Mouse (Mus musculus) bone marrow macrophage, adult 2 months (primary cell): ENCODE data around the gene Ddx23. TPM values are rescaled to one million over a fixed set of nuclear protein-coding genes. Genes with fewer than 3 reads are reported as not detected.
A peak's percentile ranks its signal among the peaks of the same experiment; 100 is the strongest.

Experiments
- H3K27ac ChIP-seq: 2 replicates; pipeline ENCODE4 v1.5.1; 2012; ENCODE audit warnings: low read depth, low read length; ENCODE audit not compliant: insufficient read depth
- H3K4me1 ChIP-seq: 2 replicates; pipeline ENCODE4 v1.6.1; 2012; ENCODE audit warnings: low read length; ENCODE audit not compliant: control insufficient read depth, insufficient read depth
- H3K4me3 ChIP-seq: 2 replicates; pipeline ENCODE4 v1.5.1; 2012; ENCODE audit warnings: mild to moderate bottlenecking, low read length, moderate library complexity; ENCODE audit not compliant: insufficient read depth
- CTCF ChIP-seq: IDR thresholded peaks from 2 replicates; pipeline ENCODE4 v1.5.1; 2012; ENCODE audit warnings: low read depth, mild to moderate bottlenecking, low read length, moderate library complexity
- POLR2A ChIP-seq: IDR thresholded peaks from 2 replicates; pipeline ENCODE4 v1.6.1; 2012; ENCODE audit warnings: mild to moderate bottlenecking, low read depth, low read length, borderline replicate concordance
- polyA plus RNA-seq: library from polyadenylated mRNA; stranded (reverse); fragments of >200 nt; gene quantifications from 2 replicates; pipeline ENCODE4 v1.2.4, GENCODE M21; 2012; ENCODE audit not compliant: missing spikeins, insufficient read depth, insufficient read length

The Ddx23 gene
- polyA plus RNA-seq, 1 experiment = 84.9 TPM

- Histone ChIP-seq H3K4me3 (no peak overlapping the region), H3K4me1 (no peaks in the 10 kb centered on the region), H3K27ac (no peak overlapping the region)
- TF ChIP-seq CTCF (no peak), POLR2A (no peak)
Measured at GRCm38 (mm10) chr15:98623361-98623821, 39.3 kb downstream of the Ddx23 start.

- H3K4me3 ChIP-seq = no peak overlapping the region
- no peaks in the 10 kb centered on the region for H3K4me1 ChIP-seq
- H3K27ac ChIP-seq = no peak overlapping the region
- TF ChIP-seq POLR2A = no peak
- TF ChIP-seq CTCF = no peak
Measured at GRCm38 (mm10) chr15:98622721-98623120, 40.0 kb downstream of the Ddx23 start.

- H3K4me3 ChIP-seq = no peak overlapping the region
- H3K4me1 ChIP-seq = no peaks in the 10 kb centered on the region
- H3K27ac ChIP-seq = no peak overlapping the region
- TF ChIP-seq CTCF (no peak), POLR2A (no peak)
Measured at GRCm38 (mm10) chr15:98622199-98622598, 40.5 kb downstream of the Ddx23 start.

GRCm38 (mm10) chr15:98617176-98617537 is 45.5 kb downstream of the Ddx23 start:
- no peak overlapping the region for H3K27ac ChIP-seq
- no peak overlapping the region for H3K4me3 ChIP-seq
- TF ChIP-seq POLR2A = no peak
- peak; percentile 96 for TF ChIP-seq CTCF
- H3K4me1 ChIP-seq = no peaks in the 10 kb centered on the region

GRCm38 (mm10) chr15:98616362-98617175 is 46.1 kb downstream of the Ddx23 start:
- no peak for TF ChIP-seq CTCF
- no peak for TF ChIP-seq POLR2A
- Histone ChIP-seq H3K4me1 (no peaks in the 10 kb centered on the region), H3K27ac (no peak overlapping the region), H3K4me3 (no peak overlapping the region)

- Histone ChIP-seq H3K4me1 (no peaks in the 10 kb centered on the region), H3K4me3 (no peak overlapping the region), H3K27ac (no peak overlapping the region)
- TF ChIP-seq CTCF (no peak), POLR2A (no peak)
Measured at GRCm38 (mm10) chr15:98615751-98616150, 46.9 kb downstream of the Ddx23 start.

GRCm38 (mm10) chr15:98614971-98615370 is 47.7 kb downstream of the Ddx23 start:
- Histone ChIP-seq H3K27ac (no peak overlapping the region), H3K4me3 (no peak overlapping the region), H3K4me1 (no peaks in the 10 kb centered on the region)
- TF ChIP-seq CTCF = no peak
- no peak for TF ChIP-seq POLR2A

- no peaks in the 10 kb centered on the region for H3K4me1 ChIP-seq
- no peak overlapping the region for H3K4me3 ChIP-seq
- TF ChIP-seq POLR2A (no peak), CTCF (no peak)
- no peak overlapping the region for H3K27ac ChIP-seq
Measured at GRCm38 (mm10) chr15:98614551-98614950, 48.1 kb downstream of the Ddx23 start.

- no peaks in the 10 kb centered on the region for H3K4me1 ChIP-seq
- TF ChIP-seq POLR2A (no peak), CTCF (no peak)
Measured at GRCm38 (mm10) chr15:98612229-98612628, 50.5 kb downstream of the Ddx23 start.

GRCm38 (mm10) chr15:98610131-98610633 is 52.5 kb downstream of the Ddx23 start:
- no peaks in the 10 kb centered on the region for H3K4me1 ChIP-seq

More at GRCm38 (mm10) chr15:98612229-98612628, 50.5 kb downstream of the Ddx23 start:
- H3K4me3 ChIP-seq = no peak overlapping the region
- no peak overlapping the region for H3K27ac ChIP-seq

More at GRCm38 (mm10) chr15:98610131-98610633, 52.5 kb downstream of the Ddx23 start:
- Histone ChIP-seq H3K27ac (no peak overlapping the region), H3K4me3 (no peak overlapping the region)
- TF ChIP-seq CTCF = no peak
- no peak for TF ChIP-seq POLR2A
